Mouse (Mus musculus) right cerebral cortex, postnatal 4 days (tissue): ENCODE results near the gene Cdk2ap2.
A peak's percentile ranks its signal among the peaks of the same experiment; 100 is the strongest.
"Not testable (repeated sequence)": the region's sequence is repeated elsewhere in the genome, so short reads cannot be mapped to it uniquely, and the experiment has no call there.

Source experiments
- DNase-seq: peaks from one replicate; pipeline ENCODE4 v3.0.0-alpha.2; 2022

The Cdk2ap2 gene

GRCm38 (mm10) chr19:4119716-4120487 lies 22.9 kb downstream of the Cdk2ap2 start:
- DNase-seq, result no peak

DNA sequence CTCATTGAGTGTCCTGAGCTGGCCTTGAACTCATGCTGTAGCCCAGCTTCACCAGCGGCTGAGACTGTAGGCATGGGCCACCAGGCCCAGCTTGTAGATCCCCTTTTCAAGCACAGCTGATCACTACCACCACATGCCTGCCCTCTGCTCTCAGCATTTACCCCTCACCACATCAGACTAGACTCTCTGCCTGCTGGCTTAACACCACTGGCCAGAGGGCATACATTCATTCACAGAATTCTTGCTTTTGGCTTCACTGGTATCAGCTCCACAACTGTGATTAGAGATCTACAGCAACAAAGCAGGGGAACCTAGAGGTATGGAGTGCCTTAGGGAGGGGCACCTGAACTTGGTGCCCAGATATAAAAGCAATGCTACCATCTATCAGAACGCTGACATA lies 23.5 kb downstream of the Cdk2ap2 start:
- DNase-seq, result no peak

DNA sequence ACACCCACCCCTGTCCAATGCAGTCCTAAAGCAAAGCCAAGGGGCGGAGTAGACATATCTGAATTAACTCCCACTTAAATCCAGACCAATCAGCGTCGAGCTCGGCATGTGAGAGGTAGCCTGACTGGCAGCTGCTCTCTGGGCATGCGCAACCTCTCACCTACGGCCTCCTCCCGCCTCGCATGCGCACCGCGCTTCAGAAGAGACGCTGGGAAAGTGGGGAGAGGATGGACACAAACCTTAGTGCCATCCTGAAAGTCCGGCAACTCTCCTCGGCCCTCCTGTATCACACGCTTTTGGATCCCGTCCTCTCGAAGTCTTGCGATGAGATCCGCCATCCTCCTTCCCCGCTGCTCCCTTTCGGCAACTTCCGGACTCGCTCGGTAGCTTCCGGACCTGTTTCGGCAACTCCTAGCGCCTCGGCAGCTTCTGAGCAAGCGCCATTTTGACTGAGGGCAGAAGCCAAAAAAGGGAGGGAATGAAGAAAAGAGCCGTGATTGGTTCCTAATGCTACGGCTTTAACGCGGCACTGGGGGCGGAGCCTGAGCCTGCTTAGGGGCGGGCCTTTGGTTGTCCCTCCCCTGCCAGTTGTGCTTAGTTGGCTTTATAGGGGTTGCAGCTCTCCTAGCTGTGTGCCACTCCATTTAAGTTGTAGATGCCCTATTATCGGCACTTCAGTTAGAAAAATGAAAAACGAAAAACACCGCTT lies 24.3 kb downstream of the Cdk2ap2 start:
- peak; percentile 97 for DNase-seq

- DNase-seq, result not testable (repeated sequence)
Observed at GRCm38 (mm10) chr19:4121896-4122295, 24.9 kb downstream of the Cdk2ap2 start.

- DNase-seq, result no peak
Observed at GRCm38 (mm10) chr19:4122411-4123370, 25.7 kb downstream of the Cdk2ap2 start.

- no peak for DNase-seq
Observed at GRCm38 (mm10) chr19:4124432-4124831, 27.4 kb downstream of the Cdk2ap2 start.

GRCm38 (mm10) chr19:4125268-4125667 lies 28.3 kb downstream of the Cdk2ap2 start:
- peak; percentile 30 for DNase-seq

DNA sequence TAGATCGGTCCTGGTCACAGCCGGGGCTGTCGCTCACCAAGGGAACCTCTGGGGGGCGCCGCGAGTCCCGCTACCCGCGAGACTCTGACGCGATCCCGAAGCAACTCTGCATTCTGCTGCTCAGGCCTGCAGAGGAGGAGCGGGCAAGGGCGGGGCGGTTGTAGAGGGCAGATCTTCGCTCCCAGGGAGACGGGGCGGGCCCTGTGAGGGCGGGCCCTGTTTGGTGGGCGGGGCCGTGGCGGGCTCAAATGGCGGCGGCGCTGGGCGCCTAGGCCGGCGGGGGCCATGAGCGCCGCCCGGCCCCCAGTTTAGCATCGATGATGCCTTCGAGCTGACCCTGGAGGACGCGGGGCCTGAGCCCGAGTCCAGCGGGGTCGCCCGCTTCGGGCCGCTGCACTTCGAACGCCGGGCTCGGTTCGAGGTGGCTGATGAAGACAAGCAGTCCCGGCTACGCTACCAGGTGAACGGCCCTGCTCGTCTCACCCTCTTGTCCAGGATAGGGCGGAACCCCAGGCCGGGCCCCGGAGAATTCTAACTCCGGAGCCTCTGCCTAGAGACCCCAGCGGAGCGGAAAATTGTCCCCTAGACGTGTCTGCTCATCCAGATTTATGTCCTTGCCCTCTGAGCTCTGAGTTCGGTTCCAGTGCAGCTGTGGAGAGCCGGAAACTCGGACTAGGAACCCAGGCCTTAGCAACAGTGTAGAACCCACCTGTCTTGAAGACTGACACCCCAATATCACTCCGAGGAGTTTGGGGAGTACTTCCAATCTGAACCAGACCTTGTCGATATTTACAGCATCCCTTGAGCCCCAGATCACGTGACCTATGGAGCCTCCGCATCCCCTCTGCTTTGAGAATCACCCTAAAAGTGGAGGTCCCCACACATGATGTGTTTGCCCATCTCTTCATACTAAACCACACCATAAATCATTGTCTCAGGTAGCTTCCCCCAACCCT lies 29.0 kb downstream of the Cdk2ap2 start, which contains the start of gene Aip:
TSS of gene Aip (minus strand) at position 118 of the 956 bp plus-strand sequence.
- DNase-seq, result peak; percentile 98

- DNase-seq, result no peak
Observed at GRCm38 (mm10) chr19:4126759-4127495, 29.9 kb downstream of the Cdk2ap2 start.

- no peak for DNase-seq
Observed at GRCm38 (mm10) chr19:4129462-4129861, 32.5 kb downstream of the Cdk2ap2 start.

DNA sequence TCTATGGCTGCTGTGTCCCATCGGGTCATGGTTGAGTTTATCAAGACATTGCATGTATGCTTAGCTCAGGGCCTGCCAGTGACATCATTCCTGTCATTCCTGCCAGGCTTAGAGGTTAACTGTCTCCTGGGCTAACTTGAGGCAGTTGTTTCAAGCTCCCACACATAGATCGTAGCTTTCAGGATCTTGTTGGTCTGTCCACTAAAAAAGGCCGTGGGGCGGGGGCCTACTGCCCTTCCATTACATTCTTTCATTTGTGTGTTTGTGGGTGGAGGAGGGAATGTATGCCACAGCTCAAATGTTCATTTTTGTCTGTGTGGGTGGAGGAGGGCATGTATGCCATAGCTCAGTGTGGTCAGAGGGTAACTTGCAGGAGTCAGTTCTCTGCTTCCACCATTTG lies 33.1 kb downstream of the Cdk2ap2 start:
- DNase-seq, result no peak

GRCm38 (mm10) chr19:4131075-4131474 lies 34.1 kb downstream of the Cdk2ap2 start:
- DNase-seq, result no peak

GRCm38 (mm10) chr19:4131768-4132167 lies 34.8 kb downstream of the Cdk2ap2 start:
- no peak for DNase-seq

- DNase-seq, result peak; percentile 6
Observed at GRCm38 (mm10) chr19:4134354-4134753, 37.4 kb downstream of the Cdk2ap2 start.

DNA sequence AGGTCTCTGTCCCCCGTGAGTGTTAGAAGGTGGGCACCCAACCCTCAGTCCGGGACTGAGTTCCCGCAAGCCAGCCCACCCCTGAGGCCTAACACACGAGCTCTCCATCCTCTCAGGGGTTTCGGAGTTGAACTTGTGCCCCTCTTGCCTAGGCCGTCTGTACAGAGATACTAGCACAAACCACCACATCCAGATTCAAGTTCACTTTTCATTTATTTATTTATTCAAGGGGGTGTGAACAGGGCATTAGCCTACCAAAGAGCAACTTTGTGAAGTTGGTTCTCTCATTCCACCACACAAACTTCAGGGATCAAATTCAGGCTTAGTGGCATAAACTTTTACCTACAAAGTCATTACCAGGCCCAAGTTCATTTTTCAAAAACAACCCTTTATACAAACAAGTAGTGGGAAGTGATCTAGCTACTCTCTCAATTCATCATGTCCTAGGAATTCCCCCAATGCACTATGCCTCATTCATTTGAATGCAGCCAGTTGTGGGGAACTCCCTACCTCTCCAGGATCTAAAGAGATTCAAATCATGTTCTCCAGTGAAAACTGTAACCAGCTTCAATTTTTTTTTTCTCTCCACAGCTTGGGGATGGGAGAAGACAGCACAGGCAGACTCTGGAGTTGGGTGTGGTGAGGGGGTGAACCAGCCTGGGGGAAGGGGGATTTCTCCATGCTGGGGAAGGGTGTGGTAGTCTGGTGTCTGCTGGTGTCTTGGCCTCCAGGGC lies 38.4 kb downstream of the Cdk2ap2 start:
- not testable (repeated sequence) for DNase-seq

GRCm38 (mm10) chr19:4135963-4136345 lies 39.0 kb downstream of the Cdk2ap2 start:
- not testable (repeated sequence) for DNase-seq

DNA sequence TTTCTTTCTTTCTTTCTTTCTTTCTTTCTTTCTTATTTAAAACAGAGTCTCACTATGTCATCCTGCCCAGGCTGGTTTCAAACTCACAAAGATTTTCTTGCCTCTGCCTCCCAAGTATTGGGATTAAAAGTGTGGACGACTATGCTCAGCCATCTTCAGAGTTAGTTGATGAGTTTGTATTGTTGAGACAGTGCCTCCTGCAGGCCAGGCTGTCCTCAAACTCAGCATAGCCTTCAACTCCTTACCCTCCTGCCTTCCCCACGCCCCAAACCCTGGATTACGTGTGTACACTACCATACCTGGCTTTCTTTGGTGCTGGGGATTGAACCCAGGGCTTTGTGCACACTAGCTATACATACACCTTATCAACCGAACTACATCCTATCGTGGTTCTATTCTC lies 39.5 kb downstream of the Cdk2ap2 start:
- DNase-seq, result no peak

- DNase-seq, result no peak
Observed at GRCm38 (mm10) chr19:4137913-4138312, 40.9 kb downstream of the Cdk2ap2 start.

- no peak for DNase-seq
Observed at GRCm38 (mm10) chr19:4139446-4139845, 42.5 kb downstream of the Cdk2ap2 start, which contains the start of gene Gpr152. TSS of gene Gpr152 (plus strand) at chr19:4139787.

- DNase-seq, result no peak
Observed at GRCm38 (mm10) chr19:4140147-4140546, 43.2 kb downstream of the Cdk2ap2 start.
